Mouse (Mus musculus) lung, postnatal 0 days (tissue): ENCODE data around the gene Ogdh.

Experiments
- CTCF ChIP-seq: IDR thresholded peaks from 2 replicates; pipeline ENCODE4 v1.5.1; 2016; ENCODE audit warnings: antibody characterized with exemption, mild to moderate bottlenecking
- EP300 ChIP-seq: IDR thresholded peaks from 2 replicates; pipeline ENCODE4 v1.6.1; 2016; ENCODE audit warnings: antibody characterized with exemption, mild to moderate bottlenecking, control low read depth

DNA sequence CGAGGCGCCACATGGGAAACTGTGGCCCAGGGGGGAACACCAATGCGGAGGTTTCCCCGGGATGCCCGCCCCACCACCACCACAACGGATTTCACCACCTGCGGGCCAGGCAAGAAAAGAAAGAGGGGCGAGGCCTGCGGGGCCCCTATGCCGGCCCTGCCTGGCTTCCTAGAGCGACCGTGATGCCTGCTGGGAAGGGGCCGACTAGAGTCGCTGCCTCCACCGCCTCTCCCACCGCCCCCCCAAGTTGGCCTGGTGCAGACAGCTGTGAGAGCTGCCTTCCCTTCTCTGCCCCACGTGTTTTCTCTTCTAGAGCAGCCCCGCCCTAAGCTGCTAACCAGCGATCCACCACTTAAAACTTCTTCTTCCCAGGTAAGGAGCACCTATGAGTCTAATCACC lies 46.7 kb upstream of the Ogdh start:
- TF ChIP-seq CTCF (no peak), EP300 (no peak)
